Mouse (Mus musculus) testis, postnatal 10 days (tissue): ENCODE results near the gene Gmppb.
A peak's percentile ranks its signal among the peaks of the same experiment; 100 is the strongest.
"Not testable (repeated sequence)": the region's sequence is repeated elsewhere in the genome, so short reads cannot be mapped to it uniquely, and the experiment has no call there.

ENCODE experiments used
- DNase-seq: peaks from one replicate; pipeline ENCODE4 v3.0.0; 2021; ENCODE audit warnings: low spot score

The Gmppb gene

DNA sequence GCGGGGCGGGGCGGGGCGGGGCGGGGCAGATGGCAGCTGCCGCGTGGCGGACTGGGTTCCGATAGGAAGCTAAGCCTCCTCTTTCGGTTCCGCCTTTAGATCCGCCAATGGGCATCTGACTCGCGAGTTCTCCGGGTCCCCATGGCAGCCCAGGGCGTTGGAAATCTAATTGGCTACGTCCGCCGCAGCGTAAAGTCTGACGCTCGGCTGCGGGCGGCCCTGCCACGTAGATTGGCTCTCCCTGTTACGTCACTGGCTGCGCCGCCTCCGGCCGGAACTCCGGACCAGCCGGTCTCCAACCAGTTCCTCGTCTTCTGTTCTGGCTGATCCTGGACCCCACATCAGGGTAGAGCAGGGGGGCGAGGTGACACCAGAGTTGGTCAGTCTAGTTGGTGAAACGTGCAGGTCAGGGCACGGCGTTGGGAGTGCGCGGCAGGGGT, at the start of gene Gmppb:
Gene Gmppb (plus strand): TSS at position 227 of the 440 bp plus-strand sequence.
- peak; percentile 93 for DNase-seq

- peak; percentile 100 for DNase-seq
Measured at GRCm38 (mm10) chr9:108001922-108002770, 46.9 kb upstream of the Gmppb start, which contains the start of gene Ip6k1. Ip6k1 (plus strand) TSS chr9:108002501.

GRCm38 (mm10) chr9:108002778-108003530, 46.1 kb upstream of the Gmppb start:
- DNase-seq, result peak; percentile 76

GRCm38 (mm10) chr9:108003531-108003890, 45.5 kb upstream of the Gmppb start:
- peak; percentile 45 for DNase-seq

DNA sequence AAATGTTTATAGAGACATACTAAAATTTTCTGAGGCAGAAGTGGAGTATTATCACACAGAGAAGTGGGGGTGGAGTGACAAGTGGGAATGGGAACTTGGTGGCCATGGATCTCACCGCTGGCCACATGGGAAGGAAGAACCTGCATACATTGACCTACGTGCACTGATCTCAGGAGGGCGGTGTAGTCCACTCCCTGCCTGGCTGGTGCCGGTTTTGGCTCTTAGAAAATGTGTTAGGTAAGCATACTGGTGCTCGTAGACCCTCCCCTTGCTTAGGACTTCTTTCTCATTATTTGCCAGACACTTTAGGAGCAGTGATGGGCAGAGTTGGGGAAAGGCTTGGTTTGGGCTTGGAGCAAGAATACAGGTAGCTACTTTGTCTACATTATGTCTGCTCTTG, 41.0 kb upstream of the Gmppb start:
- DNase-seq, result no peak

- no peak for DNase-seq
Measured at GRCm38 (mm10) chr9:108010385-108010784, 38.7 kb upstream of the Gmppb start.

DNA sequence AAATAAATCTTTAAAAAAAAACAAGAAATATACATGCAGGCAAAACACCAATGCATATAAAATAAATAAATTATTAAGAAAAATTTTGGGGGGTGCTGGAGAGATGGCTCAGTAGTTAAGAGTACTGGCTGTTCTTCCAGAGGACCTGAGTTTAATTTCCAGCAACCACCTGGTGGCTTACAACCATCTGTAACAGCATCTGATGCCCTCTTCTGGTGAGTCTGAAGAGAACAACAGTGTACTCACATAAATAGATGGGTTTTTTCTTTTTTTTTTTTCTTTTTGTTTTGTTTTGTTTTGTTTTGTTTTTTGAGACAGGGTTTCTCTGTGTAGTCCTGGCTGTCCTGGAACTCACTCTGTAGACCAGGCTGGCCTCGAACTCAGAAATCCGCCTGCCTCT, 35.5 kb upstream of the Gmppb start:
- DNase-seq, result not testable (repeated sequence)

DNA sequence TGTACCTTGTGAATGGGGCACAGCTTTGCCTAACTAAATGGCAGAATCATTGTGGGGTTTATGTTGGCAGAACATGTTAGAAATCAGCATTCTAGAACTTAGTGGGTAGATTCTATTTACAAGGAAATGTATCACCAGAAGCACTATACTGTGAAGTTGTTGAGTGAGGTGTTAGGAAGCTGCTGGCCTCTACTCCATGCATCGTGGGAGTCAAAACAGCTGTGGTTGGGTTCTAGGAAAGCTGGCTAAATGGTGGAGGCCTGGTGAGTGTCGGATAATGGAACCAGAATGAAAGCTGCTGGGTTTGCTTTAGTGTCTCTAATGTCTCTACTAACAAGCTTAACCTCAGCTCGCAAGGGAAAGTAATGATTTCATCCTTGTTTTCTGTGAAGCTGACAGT, 31.9 kb upstream of the Gmppb start:
- no peak for DNase-seq

DNA sequence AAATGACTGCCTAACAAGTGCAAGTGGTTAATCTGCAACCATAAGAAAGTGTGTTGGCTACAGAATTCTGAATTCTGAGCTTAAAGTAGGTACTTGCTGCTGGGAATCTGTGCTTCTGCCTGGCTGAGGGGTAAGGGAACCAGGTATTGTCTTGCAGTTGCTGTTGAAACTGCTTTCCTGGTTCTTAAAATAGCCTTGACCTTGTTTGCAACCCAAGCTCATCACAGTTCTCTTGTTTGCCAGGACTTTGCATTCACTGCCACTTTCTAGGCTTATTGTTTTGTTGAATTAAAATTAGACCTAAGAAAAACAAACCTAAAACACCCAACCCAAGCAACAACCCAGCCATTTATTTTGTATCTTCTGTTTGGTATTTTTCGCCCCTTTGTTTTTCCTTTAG, 28.3 kb upstream of the Gmppb start:
- no peak for DNase-seq

GRCm38 (mm10) chr9:108023216-108023615, 25.8 kb upstream of the Gmppb start:
- DNase-seq, result no peak

GRCm38 (mm10) chr9:108026584-108026983, 22.5 kb upstream of the Gmppb start:
- no peak for DNase-seq

GRCm38 (mm10) chr9:108027867-108028266, 21.2 kb upstream of the Gmppb start:
- DNase-seq, result no peak

GRCm38 (mm10) chr9:108032126-108032525, 16.9 kb upstream of the Gmppb start:
- DNase-seq, result no peak

GRCm38 (mm10) chr9:108035331-108036156, 13.5 kb upstream of the Gmppb start:
- no peak for DNase-seq

GRCm38 (mm10) chr9:108044751-108045492, 4.1 kb upstream of the Gmppb start:
- DNase-seq, result no peak

GRCm38 (mm10) chr9:108046582-108046981, 2.5 kb upstream of the Gmppb start:
- no peak for DNase-seq

- DNase-seq, result no peak
Measured at GRCm38 (mm10) chr9:108047601-108048565, 1.2 kb upstream of the Gmppb start.

DNA sequence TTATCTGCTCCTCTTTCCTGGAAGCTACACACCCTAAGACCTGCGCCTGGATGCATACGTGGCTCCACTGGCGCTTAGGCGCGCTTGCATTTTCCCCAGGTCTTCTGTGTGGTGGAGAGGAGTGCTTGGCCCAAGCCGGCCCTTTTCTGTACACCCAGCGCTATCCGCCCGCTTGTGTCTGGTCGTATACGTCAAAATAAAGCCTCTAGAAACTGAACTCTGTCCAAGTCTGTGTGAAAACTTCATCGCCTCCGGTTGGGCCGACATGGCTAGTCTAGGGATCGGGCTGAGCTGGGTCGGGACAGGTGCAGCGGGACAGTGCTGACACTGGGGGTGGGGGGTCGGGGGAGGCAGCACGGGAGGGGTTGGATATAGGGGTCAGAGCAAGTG, 481 bp upstream of the Gmppb start:
- DNase-seq, result no peak

GRCm38 (mm10) chr9:108049561-108050251, 664 bp downstream of the Gmppb start:
- no peak for DNase-seq
